Mouse (Mus musculus) heart, adult 2 months (tissue): ENCODE results near the gene Vmn1r131.
"Not testable (repeated sequence)": the region's sequence is repeated elsewhere in the genome, so short reads cannot be mapped to it uniquely, and the experiment has no call there.

Experiments
- CTCF ChIP-seq: fragments of 200-600 bp; IDR thresholded peaks from 2 replicates; pipeline ENCODE4 v1.8.1; 2022; ENCODE audit warnings: antibody characterized with exemption, mild to moderate bottlenecking, moderate library complexity
- EP300 ChIP-seq: fragments of 200-500 bp; IDR thresholded peaks from 2 replicates; pipeline ENCODE4 v1.6.1; 2011; ENCODE audit warnings: low read depth, low read length, control low read depth; ENCODE audit not compliant: insufficient read depth
- POLR2A ChIP-seq: fragments of 200-500 bp; IDR thresholded peaks from 2 replicates; pipeline ENCODE4 v1.6.1; 2011; ENCODE audit warnings: mild to moderate bottlenecking, low read depth, low read length, control low read depth; ENCODE audit not compliant: insufficient read depth

GRCm38 (mm10) chr7:21545990-21546389, at the start of gene Vmn1r131:
- not testable (repeated sequence) for TF ChIP-seq EP300, CTCF, POLR2A
